Mouse (Mus musculus): ENCODE results near the gene Bcorl1. TPM values are rescaled to one million over a fixed set of nuclear protein-coding genes. Genes with fewer than 3 reads are reported as not detected.
"Not testable (repeated sequence)": the region's sequence is repeated elsewhere in the genome, so short reads cannot be mapped to it uniquely, and the experiment has no call there.

Gene Bcorl1
- polyA plus RNA-seq, 1 experiment from 2014 or later = 7.9 TPM

DNA sequence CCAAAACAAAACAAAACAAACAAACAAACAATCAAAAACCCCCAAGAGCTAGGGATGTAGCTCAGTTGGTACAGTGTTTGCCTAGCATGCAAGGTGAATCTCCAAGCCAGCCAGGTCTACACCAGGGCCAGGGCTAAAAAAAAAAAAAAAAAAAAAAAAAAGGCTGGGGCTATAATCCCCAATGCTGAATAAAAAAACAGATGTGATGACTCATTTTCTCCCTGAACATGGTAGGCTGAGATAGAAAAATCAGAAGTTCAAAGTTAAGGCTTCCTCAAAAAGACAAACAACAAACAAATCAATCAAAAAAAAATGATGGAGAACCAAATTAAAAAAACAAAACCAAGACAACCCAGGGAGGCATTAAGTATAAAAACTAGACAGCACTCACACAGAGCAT is 87.9 kb downstream of the Bcorl1 start:
- Histone ChIP-seq H3K4me1 (ENCODE audit: control insufficient read depth, insufficient read depth, low read length) (no peaks in the 10 kb centered on the region), H3K4me3 (replicated peaks; ENCODE audit: low read depth, low read length) (no peak overlapping the region), H3K36me3 (ENCODE audit: control insufficient read depth, insufficient read depth, low read length) (no peaks in the 10 kb centered on the region), H3K27ac (replicated peaks; ENCODE audit: low read depth, low read length) (no peak overlapping the region), H3K27me3 (ENCODE audit: control insufficient read depth, insufficient read depth, low read length) (no peaks in the 10 kb centered on the region), H3K9me3 (ENCODE audit: control insufficient read depth, low read length) (no peaks in the 10 kb centered on the region), H3K9ac (replicated peaks; ENCODE audit: low read length) (no peak overlapping the region), H3K4me2 (ENCODE audit: low read length) (no peak overlapping the region)
- DNase-seq (no peak), ATAC-seq (ENCODE audit: low FRiP score, low TSS enrichment) (no peak)

DNA sequence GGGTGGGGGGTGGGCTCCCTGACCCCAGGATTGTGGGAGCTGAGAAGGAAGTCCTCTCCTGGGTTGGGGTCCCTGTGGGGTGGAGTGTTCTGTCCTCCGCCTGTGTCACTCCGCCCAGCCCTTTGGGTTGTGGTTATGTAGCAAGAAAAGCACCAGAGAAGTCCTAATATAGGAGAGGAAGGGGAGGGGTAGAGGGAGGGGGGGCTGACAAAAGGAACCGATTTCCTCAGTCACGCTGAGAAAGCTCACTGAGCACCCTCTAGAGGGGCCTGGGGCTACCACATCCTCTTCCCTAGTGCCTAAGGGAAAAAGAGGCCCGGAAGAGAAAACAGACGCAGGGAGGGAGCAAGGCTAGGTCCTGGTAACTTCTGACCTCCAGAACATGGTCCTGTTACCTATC is 88.4 kb downstream of the Bcorl1 start:
- ATAC-seq (ENCODE audit: low FRiP score, low TSS enrichment) (no peak), DNase-seq (no peak)
- H3K27ac ChIP-seq (replicated peaks; ENCODE audit: low read depth, low read length) = no peak overlapping the region
- no peaks in the 10 kb centered on the region for H3K36me3 ChIP-seq (ENCODE audit: control insufficient read depth, insufficient read depth, low read length)
- no peak overlapping the region for H3K4me3 ChIP-seq (replicated peaks; ENCODE audit: low read depth, low read length)
- no peaks in the 10 kb centered on the region for H3K4me1 ChIP-seq (ENCODE audit: control insufficient read depth, insufficient read depth, low read length)
- no peak overlapping the region for H3K4me2 ChIP-seq (ENCODE audit: low read length)
- no peak overlapping the region for H3K9ac ChIP-seq (replicated peaks; ENCODE audit: low read length)
- no peaks in the 10 kb centered on the region for H3K27me3 ChIP-seq (ENCODE audit: control insufficient read depth, insufficient read depth, low read length)
- no peaks in the 10 kb centered on the region for H3K9me3 ChIP-seq (ENCODE audit: control insufficient read depth, low read length)
- WGBS = 44% methylated on average over 6 of the region's 6 CpGs

DNA sequence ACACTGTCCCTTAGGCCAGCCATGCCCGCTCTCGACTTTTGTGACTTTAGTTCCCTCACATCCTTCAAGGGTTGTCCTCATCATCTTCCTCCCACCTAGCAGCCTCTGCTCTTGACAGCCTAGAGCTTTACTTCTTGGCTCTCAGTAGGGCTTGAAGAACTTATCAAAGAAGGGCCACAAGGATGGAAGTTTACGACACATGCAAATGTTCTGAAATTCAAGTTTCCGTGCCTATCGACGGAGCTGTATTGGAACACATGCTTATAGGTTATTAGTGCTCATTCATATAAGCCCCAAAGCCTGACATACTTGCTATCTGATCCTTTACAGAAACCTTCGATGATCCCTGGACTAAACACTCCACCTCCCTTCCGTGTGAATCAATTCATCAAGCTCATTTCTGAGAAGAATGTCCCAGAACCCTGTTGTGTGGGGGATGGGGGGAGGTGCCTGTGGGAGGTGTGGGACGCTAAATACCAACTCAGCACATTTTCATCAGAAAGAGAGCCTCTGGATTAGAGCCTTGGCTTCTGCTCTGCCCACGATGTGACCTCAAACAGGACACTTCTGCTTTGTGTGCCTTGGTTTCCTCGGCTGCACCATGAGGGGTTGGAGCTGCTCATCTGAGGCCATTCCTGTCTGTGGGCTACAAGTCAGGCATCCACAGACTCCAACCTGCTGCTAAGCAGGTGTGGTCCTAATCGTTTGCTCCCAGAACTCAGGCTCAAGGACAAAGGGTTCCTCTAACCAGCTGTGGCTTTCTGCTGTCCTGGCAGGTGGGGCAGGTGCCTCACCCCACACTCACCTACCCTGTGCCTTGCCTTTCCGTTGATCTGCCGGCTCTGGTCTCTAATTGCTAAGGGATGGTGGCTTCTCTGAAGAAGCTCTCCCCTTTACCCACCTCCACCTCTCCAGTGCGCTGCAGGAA is 91.7 kb downstream of the Bcorl1 start:
- H3K4me2 ChIP-seq (ENCODE audit: low read length) = no peak overlapping the region
- H3K36me3 ChIP-seq (ENCODE audit: control insufficient read depth, insufficient read depth, low read length) = no peaks in the 10 kb centered on the region
- H3K27me3 ChIP-seq (ENCODE audit: control insufficient read depth, insufficient read depth, low read length) = no peaks in the 10 kb centered on the region
- DNase-seq = no peak
- no peak for ATAC-seq (ENCODE audit: low FRiP score, low TSS enrichment)
- no peak overlapping the region for H3K9ac ChIP-seq (replicated peaks; ENCODE audit: low read length)
- 69% methylated on average over 15 of the region's 15 CpGs for WGBS
- no peaks in the 10 kb centered on the region for H3K4me1 ChIP-seq (ENCODE audit: control insufficient read depth, insufficient read depth, low read length)
- no peaks in the 10 kb centered on the region for H3K9me3 ChIP-seq (ENCODE audit: control insufficient read depth, low read length)
- no peak overlapping the region for H3K4me3 ChIP-seq (replicated peaks; ENCODE audit: low read depth, low read length)
- no peak overlapping the region for H3K27ac ChIP-seq (replicated peaks; ENCODE audit: low read depth, low read length)

DNA sequence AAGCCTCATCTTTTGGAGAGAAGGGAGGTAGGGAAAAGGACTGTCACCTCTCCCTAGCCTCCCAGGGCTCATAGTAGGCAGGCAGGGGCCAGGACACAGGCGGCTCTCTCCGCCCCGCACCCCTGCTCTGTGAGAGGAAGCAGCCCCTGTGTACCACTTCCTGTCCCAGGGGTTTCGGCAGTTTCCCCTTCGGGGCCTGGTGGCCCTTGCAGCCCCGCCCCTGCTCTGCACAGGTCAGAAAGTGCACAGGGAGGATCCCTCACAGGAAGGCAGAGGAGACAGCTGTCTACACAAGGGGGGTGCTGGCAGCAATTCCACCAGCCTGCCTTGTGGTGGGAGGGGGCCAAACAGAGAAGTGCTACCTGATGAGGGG is 92.4 kb downstream of the Bcorl1 start:
- H3K4me3 ChIP-seq (replicated peaks; ENCODE audit: low read depth, low read length) = no peak overlapping the region
- no peak for ATAC-seq (ENCODE audit: low FRiP score, low TSS enrichment)
- WGBS = 53% methylated on average over 6 of the region's 6 CpGs

DNA sequence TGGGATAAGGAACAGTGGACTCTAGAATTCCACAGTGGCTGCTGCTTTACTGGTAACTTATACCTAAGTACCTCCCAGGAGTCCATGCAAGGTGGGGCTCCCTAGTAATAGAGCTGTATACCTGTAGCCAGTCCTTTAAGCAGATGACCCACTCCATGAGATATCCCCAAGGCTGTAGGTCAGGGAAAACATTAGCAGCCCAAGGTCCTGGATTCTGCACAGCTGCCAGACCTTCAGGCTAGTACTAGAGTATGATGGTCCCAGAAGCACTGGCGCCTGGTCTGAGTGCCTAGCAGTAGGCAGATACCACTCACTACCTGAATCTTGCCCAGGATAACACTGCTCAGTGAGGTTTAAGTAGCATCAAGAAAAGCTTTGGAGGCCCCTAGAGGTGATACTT is 93.1 kb downstream of the Bcorl1 start:
- Histone ChIP-seq H3K9me3 (ENCODE audit: control insufficient read depth, low read length) (no peaks in the 10 kb centered on the region), H3K36me3 (ENCODE audit: control insufficient read depth, insufficient read depth, low read length) (no peaks in the 10 kb centered on the region), H3K9ac (replicated peaks; ENCODE audit: low read length) (no peak overlapping the region), H3K27ac (replicated peaks; ENCODE audit: low read depth, low read length) (no peak overlapping the region), H3K4me1 (ENCODE audit: control insufficient read depth, insufficient read depth, low read length) (no peaks in the 10 kb centered on the region), H3K27me3 (ENCODE audit: control insufficient read depth, insufficient read depth, low read length) (no peaks in the 10 kb centered on the region), H3K4me3 (replicated peaks; ENCODE audit: low read depth, low read length) (no peak overlapping the region), H3K4me2 (ENCODE audit: low read length) (no peak overlapping the region)
- ATAC-seq (ENCODE audit: low FRiP score, low TSS enrichment) (no peak), DNase-seq (no peak)
- WGBS = 87% methylated on average over 1 of the region's 1 CpGs

More for the DNA sequence above, 92.4 kb downstream of the Bcorl1 start:
- DNase-seq = no peak
- H3K4me1 ChIP-seq (ENCODE audit: control insufficient read depth, insufficient read depth, low read length) = no peaks in the 10 kb centered on the region
- H3K9ac ChIP-seq (replicated peaks; ENCODE audit: low read length) = no peak overlapping the region
- no peaks in the 10 kb centered on the region for H3K36me3 ChIP-seq (ENCODE audit: control insufficient read depth, insufficient read depth, low read length)
- no peaks in the 10 kb centered on the region for H3K27me3 ChIP-seq (ENCODE audit: control insufficient read depth, insufficient read depth, low read length)
- no peak overlapping the region for H3K27ac ChIP-seq (replicated peaks; ENCODE audit: low read depth, low read length)
- no peaks in the 10 kb centered on the region for H3K9me3 ChIP-seq (ENCODE audit: control insufficient read depth, low read length)
- H3K4me2 ChIP-seq (ENCODE audit: low read length) = no peak overlapping the region

DNA sequence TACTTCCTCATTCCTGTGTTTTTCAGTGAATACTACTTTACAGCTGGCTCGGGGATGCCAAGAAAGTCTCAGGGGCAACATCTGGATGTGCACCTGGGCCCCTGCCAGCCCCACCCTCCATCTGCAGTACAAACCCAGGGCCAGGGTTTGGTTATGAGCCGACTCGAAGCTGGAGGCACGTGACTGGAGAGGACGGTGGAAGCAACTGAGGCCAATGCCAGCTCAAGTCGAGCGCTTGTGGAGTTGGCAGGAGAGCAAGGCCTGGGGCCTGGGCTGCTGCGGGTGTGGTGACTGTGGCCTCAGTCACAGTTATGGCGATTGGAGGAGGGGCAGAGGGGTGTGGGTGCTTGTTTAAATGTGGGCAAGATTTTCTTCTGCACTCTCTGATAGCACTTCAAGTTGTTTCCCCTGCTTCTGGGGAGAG is 94.3 kb downstream of the Bcorl1 start:
- Histone ChIP-seq H3K36me3 (ENCODE audit: control insufficient read depth, insufficient read depth, low read length) (no peaks in the 10 kb centered on the region), H3K4me2 (ENCODE audit: low read length) (no peak overlapping the region), H3K4me3 (replicated peaks; ENCODE audit: low read depth, low read length) (no peak overlapping the region), H3K9ac (replicated peaks; ENCODE audit: low read length) (no peak overlapping the region), H3K27me3 (ENCODE audit: control insufficient read depth, insufficient read depth, low read length) (no peaks in the 10 kb centered on the region), H3K27ac (replicated peaks; ENCODE audit: low read depth, low read length) (no peak overlapping the region), H3K4me1 (ENCODE audit: control insufficient read depth, insufficient read depth, low read length) (no peaks in the 10 kb centered on the region), H3K9me3 (ENCODE audit: control insufficient read depth, low read length) (no peaks in the 10 kb centered on the region)
- WGBS = 85% methylated on average over 9 of the region's 9 CpGs
- DNase-seq (no peak), ATAC-seq (ENCODE audit: low FRiP score, low TSS enrichment) (no peak)

DNA sequence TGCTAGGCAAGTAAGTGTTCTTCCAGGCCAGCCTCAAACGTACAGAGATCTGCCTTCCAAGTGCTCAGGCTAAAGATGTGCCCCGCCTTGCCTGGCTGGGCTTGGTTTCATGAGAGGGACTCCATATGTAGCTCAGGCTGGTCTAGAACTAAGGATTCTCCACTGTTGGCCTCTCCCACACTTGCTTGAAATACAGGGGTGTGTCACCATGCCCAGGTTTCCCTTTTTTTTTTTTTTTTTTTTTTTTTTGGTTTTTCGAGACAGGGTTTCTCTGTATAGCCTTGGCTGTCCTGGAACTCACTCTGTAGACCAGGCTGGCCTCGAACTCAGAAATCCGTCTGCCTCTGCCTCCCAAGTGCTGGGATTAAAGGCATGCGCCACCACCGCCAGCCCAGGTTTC is 94.9 kb downstream of the Bcorl1 start:
- WGBS = 87% methylated on average over 5 of the region's 7 CpGs
- ATAC-seq (ENCODE audit: low FRiP score, low TSS enrichment); H3K9me3 ChIP-seq (ENCODE audit: control insufficient read depth, low read length); H3K9ac ChIP-seq (replicated peaks; ENCODE audit: low read length); H3K4me3 ChIP-seq (replicated peaks; ENCODE audit: low read depth, low read length); H3K27ac ChIP-seq (replicated peaks; ENCODE audit: low read depth, low read length); DNase-seq; H3K4me1 ChIP-seq (ENCODE audit: control insufficient read depth, insufficient read depth, low read length); H3K36me3 ChIP-seq (ENCODE audit: control insufficient read depth, insufficient read depth, low read length); H3K4me2 ChIP-seq (ENCODE audit: low read length); H3K27me3 ChIP-seq (ENCODE audit: control insufficient read depth, insufficient read depth, low read length): not testable (repeated sequence)

DNA sequence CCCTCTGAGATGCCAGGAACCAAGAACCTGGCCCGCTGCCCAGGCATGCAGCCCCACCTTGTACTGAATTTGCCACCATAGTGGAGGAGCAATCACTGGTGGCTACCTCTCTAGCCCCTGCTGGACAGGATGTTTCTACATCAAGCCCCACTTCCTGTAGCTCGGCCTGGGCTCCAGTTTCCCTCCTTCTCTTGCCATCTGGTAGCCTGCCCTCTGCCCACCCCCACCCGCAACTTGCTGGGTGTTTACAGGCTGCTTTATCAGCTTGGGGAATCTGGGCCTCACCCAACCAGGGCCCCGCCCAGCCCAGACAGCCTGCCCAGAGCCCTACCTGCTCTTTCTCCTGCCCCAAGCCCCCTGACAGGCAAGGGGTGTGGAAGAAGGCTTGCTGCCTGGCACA is 97.9 kb downstream of the Bcorl1 start:
- Histone ChIP-seq H3K27ac (replicated peaks; ENCODE audit: low read depth, low read length) (no peak overlapping the region), H3K4me2 (ENCODE audit: low read length) (no peak overlapping the region), H3K36me3 (ENCODE audit: control insufficient read depth, insufficient read depth, low read length) (no peaks in the 10 kb centered on the region), H3K4me3 (replicated peaks; ENCODE audit: low read depth, low read length) (no peak overlapping the region), H3K4me1 (ENCODE audit: control insufficient read depth, insufficient read depth, low read length) (no peaks in the 10 kb centered on the region), H3K9me3 (ENCODE audit: control insufficient read depth, low read length) (no peaks in the 10 kb centered on the region), H3K9ac (replicated peaks; ENCODE audit: low read length) (no peak overlapping the region), H3K27me3 (ENCODE audit: control insufficient read depth, insufficient read depth, low read length) (no peaks in the 10 kb centered on the region)
- ATAC-seq (ENCODE audit: low FRiP score, low TSS enrichment) = no peak
- 62% methylated on average over 4 of the region's 4 CpGs for WGBS
- no peak for DNase-seq

DNA sequence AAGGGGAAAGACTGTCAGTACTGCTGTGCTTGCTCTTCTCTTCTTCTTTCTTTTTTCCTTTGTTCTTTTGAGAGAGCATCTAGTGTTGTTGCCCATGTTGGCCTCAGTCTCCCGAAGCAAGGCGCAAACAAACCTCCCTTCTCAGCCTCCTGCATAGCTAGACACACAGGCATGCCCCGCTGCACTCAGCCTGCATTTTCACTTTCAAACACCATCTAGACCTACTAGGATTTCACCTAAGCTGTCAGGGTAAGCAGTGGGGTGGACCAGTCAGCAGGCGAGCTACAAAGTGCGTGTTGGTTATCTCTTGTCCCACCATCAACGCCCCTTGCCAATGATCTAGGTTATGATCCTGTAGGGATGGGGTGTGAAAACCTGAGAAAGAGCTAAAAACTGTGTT is 100.4 kb downstream of the Bcorl1 start:
- Histone ChIP-seq H3K36me3 (ENCODE audit: control insufficient read depth, insufficient read depth, low read length) (no peaks in the 10 kb centered on the region), H3K4me1 (ENCODE audit: control insufficient read depth, insufficient read depth, low read length) (no peaks in the 10 kb centered on the region), H3K9ac (replicated peaks; ENCODE audit: low read length) (no peak overlapping the region), H3K27me3 (ENCODE audit: control insufficient read depth, insufficient read depth, low read length) (no peaks in the 10 kb centered on the region), H3K9me3 (ENCODE audit: control insufficient read depth, low read length) (no peaks in the 10 kb centered on the region), H3K4me3 (replicated peaks; ENCODE audit: low read depth, low read length) (no peak overlapping the region), H3K4me2 (ENCODE audit: low read length) (no peak overlapping the region), H3K27ac (replicated peaks; ENCODE audit: low read depth, low read length) (no peak overlapping the region)
- 90% methylated on average over 6 of the region's 6 CpGs for WGBS
- ATAC-seq (ENCODE audit: low FRiP score, low TSS enrichment) (no peak), DNase-seq (no peak)

Measured in midbrain, embryonic 14.5 days (tissue).